Mouse (Mus musculus) heart, embryonic 13.5 days (tissue): ENCODE measurements around the gene Dynlt1f. TPM values are rescaled to one million over a fixed set of nuclear protein-coding genes. Genes with fewer than 3 reads are reported as not detected.
A peak's percentile ranks its signal among the peaks of the same experiment; 100 is the strongest.
"Not testable (repeated sequence)": the region's sequence is repeated elsewhere in the genome, so short reads cannot be mapped to it uniquely, and the experiment has no call there.

Source experiments
- ATAC-seq: fragments of 200-750 bp; cut with Nextera tagmentation; 2 replicates; pipeline ENCODE4 v1.8.0; 2017; ENCODE audit warnings: moderate TSS enrichment; ENCODE audit not compliant: insufficient number of reproducible peaks, low FRiP score, low TSS enrichment; ENCODE audit errors: extremely low read depth
- H3K27ac ChIP-seq: fragments of 300-500 bp; sonication (generic); replicated peaks from 2 replicates; pipeline ENCODE4 v1.5.1; 2015; ENCODE audit warnings: moderate library complexity, mild to moderate bottlenecking, inconsistent platforms
- H3K27me3 ChIP-seq: fragments of 300-500 bp; sonication (generic); replicated peaks from 2 replicates; pipeline ENCODE4 v1.6.1; 2015; ENCODE audit warnings: mild to moderate bottlenecking, inconsistent platforms
- H3K36me3 ChIP-seq: fragments of 300-500 bp; sonication (generic); 2 replicates; pipeline ENCODE4 v1.6.1; 2015; ENCODE audit warnings: mild to moderate bottlenecking, inconsistent platforms
- H3K4me1 ChIP-seq: fragments of 300-500 bp; sonication (generic); 2 replicates; pipeline ENCODE4 v1.6.1; 2015; ENCODE audit warnings: inconsistent platforms
- H3K4me2 ChIP-seq: fragments of 300-500 bp; sonication (generic); 2 replicates; pipeline ENCODE4 v1.6.1; 2015; ENCODE audit warnings: inconsistent platforms, mild to moderate bottlenecking, moderate library complexity
- H3K4me3 ChIP-seq: fragments of 300-500 bp; sonication (generic); 2 replicates; pipeline ENCODE4 v1.5.1; 2015; ENCODE audit warnings: moderate library complexity, mild to moderate bottlenecking, inconsistent platforms
- H3K9ac ChIP-seq: fragments of 300-500 bp; sonication (generic); 2 replicates; pipeline ENCODE4 v1.6.1; 2015; ENCODE audit warnings: inconsistent platforms, mild to moderate bottlenecking, moderate library complexity
- H3K9me3 ChIP-seq: fragments of 300-500 bp; sonication (generic); 2 replicates; pipeline ENCODE4 v1.6.1; 2016; ENCODE audit warnings: inconsistent platforms
- WGBS: fragments of 180-500 bp; shearing (Covaris S2); methylation state at CpG from one replicate; pipeline ENCODE4 v1.1.7; 2015; ENCODE audit warnings: mixed read lengths; 5-methylcytosine and 5-hydroxymethylcytosine counted together
- polyA plus RNA-seq: library from polyadenylated mRNA; unstranded; fragments of >200 nt; fragmentation: Nextera tagmentation; extraction: Ambion mirVana; gene quantifications from 2 replicates; pipeline ENCODE4 v1.2.1, GENCODE M21; 2015

Gene Dynlt1f
- polyA plus RNA-seq, 1 experiment from 2014 or later = 213 TPM

DNA sequence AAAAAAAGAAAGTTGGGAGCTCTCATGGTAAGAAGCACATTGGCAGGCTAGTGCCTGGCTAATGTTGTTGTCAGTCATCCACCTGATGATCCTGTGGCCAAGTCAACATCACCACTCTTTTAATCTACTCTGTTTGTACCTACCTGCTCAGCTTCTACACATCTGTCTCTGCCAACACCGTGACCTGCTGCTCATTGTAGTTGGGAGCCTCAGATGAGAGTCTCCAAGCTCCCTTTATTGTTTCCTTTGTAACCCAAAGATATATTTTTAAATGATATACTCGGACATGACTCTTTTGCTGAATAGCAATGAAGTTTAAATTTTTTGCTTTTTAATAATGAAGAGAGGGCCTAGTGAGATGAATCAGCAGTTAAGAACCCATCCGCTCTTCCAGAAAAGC lies 771 bp upstream of the Dynlt1f start:
- not testable (repeated sequence) for ATAC-seq, H3K4me2 ChIP-seq, H3K4me3 ChIP-seq, H3K9ac ChIP-seq, H3K9me3 ChIP-seq, H3K36me3 ChIP-seq, H3K4me1 ChIP-seq, H3K27me3 ChIP-seq, H3K27ac ChIP-seq
- WGBS = 100% methylated on average over 1 of the region's 3 CpGs

DNA sequence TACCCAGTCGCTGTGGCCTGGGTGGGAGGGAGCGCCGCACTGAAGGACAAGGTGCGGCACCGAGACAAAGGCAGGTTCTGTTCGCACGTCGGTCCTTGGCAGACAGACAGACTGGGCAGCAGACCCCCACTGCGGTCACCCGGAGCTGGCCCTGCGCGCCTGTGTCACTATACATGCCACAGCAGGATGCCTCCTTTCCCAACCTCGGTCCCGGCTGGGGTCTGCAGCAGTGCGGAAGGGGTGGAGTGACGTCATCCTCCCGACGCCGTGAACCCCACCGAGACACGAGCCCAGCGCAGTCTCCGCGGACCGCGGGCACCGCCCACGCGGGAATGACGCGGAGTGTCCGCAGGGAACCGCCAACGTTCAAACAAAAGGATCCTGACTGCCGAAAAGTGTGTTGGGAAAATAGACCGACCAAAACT lies 601 bp downstream of the Dynlt1f start:
- Histone ChIP-seq H3K4me3 (peak overlapping the region; percentile 55), H3K27ac (peak overlapping the region; percentile 61), H3K4me2 (peak overlapping the region; percentile 60), H3K9ac (peak overlapping the region; percentile 75)
- not testable (repeated sequence) for H3K9me3 ChIP-seq, H3K27me3 ChIP-seq, H3K4me1 ChIP-seq, H3K36me3 ChIP-seq
- WGBS = 1% methylated on average over 36 of the region's 36 CpGs
- ATAC-seq = peak; percentile 82; the same call in 1 of the 2 replicates

DNA sequence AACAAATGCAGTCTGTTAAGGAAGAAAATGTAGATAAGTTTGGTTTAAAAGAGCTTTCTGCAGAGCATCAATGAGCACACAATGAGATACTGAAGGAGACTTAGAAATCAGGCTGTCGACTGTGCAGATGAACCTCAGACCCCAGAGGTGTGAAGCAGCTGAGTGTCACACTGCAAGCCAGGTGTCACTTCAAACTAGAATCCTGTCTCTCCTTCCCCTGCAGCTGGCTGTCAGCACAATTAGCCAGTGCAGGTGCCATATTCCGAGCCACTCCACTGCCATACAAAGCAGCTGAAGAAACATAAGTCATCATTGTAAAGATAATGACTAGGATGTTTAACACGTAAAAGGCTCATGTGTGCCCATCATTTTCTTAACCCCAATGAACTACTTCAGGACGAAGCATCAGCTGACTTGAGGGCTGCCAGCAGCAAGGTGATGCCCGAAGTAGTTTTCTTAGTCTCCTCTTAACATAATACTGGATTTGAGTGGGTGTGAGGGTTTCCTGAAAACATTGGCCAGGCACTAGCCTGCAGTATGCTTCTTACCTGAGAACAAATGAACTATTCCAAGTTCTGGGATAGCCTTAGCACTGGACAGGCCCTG lies 2.3 kb downstream of the Dynlt1f start:
- 70% methylated on average over 4 of the region's 5 CpGs for WGBS
- not testable (repeated sequence) for H3K27ac ChIP-seq, H3K27me3 ChIP-seq

DNA sequence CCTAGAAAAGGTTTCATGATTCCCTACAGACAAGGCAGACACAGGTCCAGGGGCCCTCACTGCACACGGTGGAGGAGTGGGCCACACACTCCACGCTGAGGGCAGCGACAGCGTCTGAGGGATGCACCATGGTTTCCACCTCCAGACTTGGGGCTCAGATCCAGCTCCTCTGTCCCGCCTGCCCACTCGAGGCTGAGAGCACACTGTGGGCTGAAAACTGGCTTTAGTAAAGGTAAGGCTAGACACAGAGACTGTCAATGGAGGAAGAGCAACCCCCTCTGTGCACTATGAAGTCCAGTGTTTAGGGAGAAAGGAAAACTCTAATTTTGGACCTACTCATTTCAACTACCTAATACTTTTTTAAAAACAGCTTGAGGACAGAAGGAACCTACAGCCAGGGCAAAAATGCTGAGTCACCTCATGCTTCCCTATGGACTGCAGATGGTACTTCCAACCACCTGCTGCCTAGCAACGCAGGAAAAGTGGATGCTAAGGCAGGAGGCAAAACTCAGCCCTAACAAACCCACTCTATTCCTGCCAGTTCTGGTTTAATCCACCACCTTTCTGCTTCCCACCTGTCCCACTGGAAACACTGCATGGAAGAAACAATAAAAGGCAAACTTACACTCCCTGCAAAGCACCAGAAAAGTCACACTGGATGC lies 4.7 kb downstream of the Dynlt1f start:
- not testable (repeated sequence) for H3K27ac ChIP-seq, H3K9me3 ChIP-seq, H3K27me3 ChIP-seq, H3K4me3 ChIP-seq, H3K9ac ChIP-seq, H3K36me3 ChIP-seq, ATAC-seq, H3K4me1 ChIP-seq, H3K4me2 ChIP-seq
- 89% methylated on average over 6 of the region's 7 CpGs for WGBS

More for the DNA sequence above, 2.3 kb downstream of the Dynlt1f start:
- H3K4me3 ChIP-seq, H3K4me2 ChIP-seq, H3K36me3 ChIP-seq, H3K9me3 ChIP-seq, H3K4me1 ChIP-seq, H3K9ac ChIP-seq, ATAC-seq: not testable (repeated sequence)

DNA sequence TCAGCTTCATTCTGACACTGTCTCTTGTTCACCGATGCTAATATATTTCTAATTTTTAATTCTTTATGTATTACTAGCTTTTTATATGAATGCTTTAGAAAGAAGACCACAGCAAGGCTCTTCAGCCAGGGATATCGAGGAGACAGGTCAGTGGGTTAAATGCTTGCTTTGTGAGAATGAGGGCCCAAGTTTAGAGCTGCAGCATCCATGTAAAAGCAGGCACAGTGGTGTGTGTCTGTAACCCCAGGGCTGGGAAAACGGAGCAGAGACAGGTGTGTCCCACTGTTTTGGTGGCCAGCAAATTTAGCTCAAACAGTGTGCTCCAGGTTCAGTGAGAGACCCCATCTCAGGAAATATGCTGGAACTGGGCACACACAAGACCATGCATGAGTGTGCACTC lies 8.2 kb downstream of the Dynlt1f start:
- H3K27me3 ChIP-seq, H3K9ac ChIP-seq, H3K4me2 ChIP-seq, H3K36me3 ChIP-seq, H3K4me3 ChIP-seq, ATAC-seq, H3K27ac ChIP-seq, H3K9me3 ChIP-seq, H3K4me1 ChIP-seq: not testable (repeated sequence)
- 89% methylated on average over 3 of the region's 3 CpGs for WGBS

DNA sequence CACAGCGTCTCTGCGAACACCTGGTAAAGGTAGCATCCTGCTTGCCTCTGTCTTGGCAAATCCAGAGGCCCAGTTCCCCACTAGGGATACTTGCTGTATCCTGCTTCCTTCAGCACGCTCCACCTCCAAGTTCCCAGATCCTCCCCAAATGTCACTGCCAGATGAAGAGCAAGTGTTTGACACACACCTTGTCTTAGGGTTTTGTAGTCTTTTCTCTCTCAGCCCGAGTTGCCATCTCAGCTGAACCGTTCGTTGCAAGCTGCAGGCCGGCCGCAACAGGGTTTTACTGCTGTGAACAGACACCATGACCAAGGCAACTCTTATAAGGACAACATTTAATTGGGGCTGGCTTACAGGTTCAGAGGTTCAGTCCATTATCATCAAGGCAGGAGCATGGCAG lies 8.9 kb downstream of the Dynlt1f start:
- H3K27ac ChIP-seq, ATAC-seq, H3K27me3 ChIP-seq, H3K9ac ChIP-seq, H3K36me3 ChIP-seq, H3K4me2 ChIP-seq, H3K4me1 ChIP-seq, H3K4me3 ChIP-seq, H3K9me3 ChIP-seq: not testable (repeated sequence)
- 93% methylated on average over 8 of the region's 8 CpGs for WGBS

DNA sequence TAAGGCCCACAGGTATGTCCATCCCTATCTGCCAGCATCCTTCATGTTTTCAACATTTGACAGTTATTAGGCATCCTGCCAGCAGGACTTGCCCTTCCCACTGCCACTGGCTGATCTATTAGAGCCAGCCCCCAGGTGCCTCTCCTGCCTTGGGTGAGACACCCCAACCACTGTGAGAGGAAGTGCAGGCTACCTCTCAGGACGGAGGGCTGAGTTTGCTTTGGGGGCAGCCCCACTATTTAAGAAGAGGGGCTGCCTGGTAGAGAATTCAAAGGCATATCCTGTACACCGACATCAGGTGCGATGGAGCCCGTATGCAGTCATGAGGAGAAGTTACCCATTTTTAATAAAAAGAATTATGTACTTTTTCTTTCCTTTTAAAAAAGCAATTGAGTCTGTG lies 10.0 kb downstream of the Dynlt1f start:
- H3K27ac ChIP-seq, H3K4me2 ChIP-seq, H3K9ac ChIP-seq, H3K9me3 ChIP-seq, H3K36me3 ChIP-seq, H3K4me1 ChIP-seq, H3K4me3 ChIP-seq, ATAC-seq, H3K27me3 ChIP-seq: not testable (repeated sequence)
- 68% methylated on average over 4 of the region's 4 CpGs for WGBS

DNA sequence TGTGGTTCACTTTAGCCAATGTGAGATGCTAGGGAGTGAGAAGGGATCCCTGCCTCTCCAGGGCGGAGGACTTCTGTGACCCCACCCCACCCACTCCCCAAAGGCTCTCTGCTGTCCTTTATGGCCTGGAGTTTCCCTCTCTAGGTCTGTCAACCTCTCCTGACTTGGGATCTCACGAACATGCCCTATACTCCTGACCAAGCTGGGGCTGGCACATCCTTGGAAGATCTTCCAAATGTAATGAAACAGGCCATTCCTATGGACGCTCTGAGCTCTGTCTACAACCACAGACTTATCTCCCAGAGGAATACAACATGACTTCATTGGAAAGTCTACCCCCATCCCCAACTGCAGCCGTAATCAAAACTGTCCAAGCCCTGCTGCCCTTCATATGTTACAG lies 11.0 kb downstream of the Dynlt1f start:
- H3K36me3 ChIP-seq = not testable (repeated sequence)
- 84% methylated on average over 4 of the region's 4 CpGs for WGBS

DNA sequence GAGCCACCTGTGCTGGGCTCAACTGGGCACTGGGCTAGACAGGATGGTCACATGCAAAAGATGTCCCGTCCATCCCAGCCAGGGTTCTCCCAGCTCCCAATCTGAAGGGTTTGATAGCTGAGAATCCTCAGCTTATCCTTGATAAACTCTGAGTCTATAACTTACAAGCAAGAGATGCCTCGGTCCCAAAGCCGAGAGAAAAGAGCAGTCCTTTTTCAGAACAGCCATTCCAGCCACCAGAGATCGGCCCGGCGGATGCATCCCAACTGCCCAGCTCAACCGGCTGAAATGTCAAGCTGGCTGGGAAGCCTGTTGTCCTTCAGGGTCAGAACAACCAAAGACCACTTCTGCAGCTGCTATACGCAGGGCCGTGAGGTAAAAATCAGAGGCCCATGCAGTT lies 11.5 kb downstream of the Dynlt1f start:
- not testable (repeated sequence) for H3K9me3 ChIP-seq, ATAC-seq, H3K4me2 ChIP-seq, H3K36me3 ChIP-seq, H3K4me3 ChIP-seq, H3K9ac ChIP-seq, H3K27ac ChIP-seq, H3K4me1 ChIP-seq, H3K27me3 ChIP-seq
- 76% methylated on average over 9 of the region's 9 CpGs for WGBS

More for the DNA sequence above, 11.0 kb downstream of the Dynlt1f start:
- H3K4me1 ChIP-seq, H3K27ac ChIP-seq, H3K27me3 ChIP-seq, H3K9me3 ChIP-seq, ATAC-seq, H3K4me3 ChIP-seq, H3K4me2 ChIP-seq, H3K9ac ChIP-seq: not testable (repeated sequence)

DNA sequence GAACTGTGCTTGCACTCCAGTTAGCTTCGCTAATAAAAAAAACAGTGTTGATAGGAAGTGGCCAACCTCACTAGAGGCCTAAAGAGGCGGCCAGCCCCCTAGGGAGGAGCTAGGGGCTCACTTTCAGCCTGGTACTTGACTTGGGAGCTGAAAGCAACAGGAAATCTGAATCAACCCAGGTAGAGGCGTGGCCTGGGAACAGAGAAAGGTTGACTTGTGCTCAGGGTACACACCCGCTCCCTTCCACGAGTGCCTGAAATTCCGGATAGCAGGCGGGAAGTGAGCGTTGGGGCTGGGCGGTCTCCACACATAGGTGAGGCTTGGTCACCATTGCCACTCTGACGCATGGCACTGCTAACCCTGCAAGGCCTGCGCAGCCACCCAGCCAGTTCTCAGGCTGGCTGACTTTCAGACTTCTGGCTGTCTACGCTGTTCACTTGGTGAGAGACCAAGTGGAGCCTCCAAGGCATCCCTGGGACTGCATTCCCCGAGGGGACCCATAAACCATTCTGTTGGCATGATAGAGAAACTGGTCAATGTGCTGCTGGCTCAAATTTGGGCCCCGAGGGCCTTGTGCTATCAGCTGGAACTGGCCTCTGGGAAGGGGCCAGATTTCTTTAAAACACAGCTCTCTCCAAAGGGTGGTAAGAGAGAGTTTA lies 14.8 kb downstream of the Dynlt1f start:
- not testable (repeated sequence) for H3K4me3 ChIP-seq, H3K4me2 ChIP-seq, H3K27ac ChIP-seq, H3K27me3 ChIP-seq, H3K9me3 ChIP-seq, H3K36me3 ChIP-seq, H3K4me1 ChIP-seq, ATAC-seq, H3K9ac ChIP-seq
- 69% methylated on average over 14 of the region's 14 CpGs for WGBS

DNA sequence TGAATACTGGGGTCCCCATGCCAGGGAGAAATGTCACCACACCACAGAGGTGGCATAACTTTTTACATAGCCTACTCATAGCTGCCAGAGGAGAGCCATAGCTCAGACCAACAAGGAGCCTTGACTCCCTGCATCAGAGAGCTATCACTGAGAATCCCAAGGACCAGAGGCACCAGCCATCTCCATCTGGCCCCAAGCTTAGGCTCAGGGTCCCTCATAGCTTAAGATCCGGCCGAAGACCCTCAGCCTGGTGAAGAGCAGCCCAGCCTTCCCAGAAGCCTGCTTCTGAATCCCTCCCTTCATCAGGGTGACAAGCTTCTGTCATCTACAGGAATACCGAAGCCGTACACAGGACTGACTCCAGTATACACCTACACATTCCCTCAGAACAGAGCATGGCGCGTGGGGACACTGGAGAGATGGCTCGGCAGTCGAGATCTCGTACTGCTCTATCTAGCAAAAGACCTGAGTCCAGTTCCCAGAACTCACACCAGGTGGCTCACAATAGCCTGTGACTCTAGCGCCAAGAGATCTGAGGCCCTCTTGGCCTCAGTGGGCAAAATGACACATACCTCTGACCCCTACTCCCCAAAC lies 15.6 kb downstream of the Dynlt1f start:
- not testable (repeated sequence) for H3K27me3 ChIP-seq, H3K27ac ChIP-seq, ATAC-seq, H3K4me2 ChIP-seq, H3K4me3 ChIP-seq, H3K9ac ChIP-seq, H3K4me1 ChIP-seq, H3K36me3 ChIP-seq, H3K9me3 ChIP-seq
- 87% methylated on average over 10 of the region's 10 CpGs for WGBS
